Mouse (Mus musculus) liver, postnatal 0 days (tissue): ENCODE measurements around the gene Dnlz. TPM values are rescaled to one million over a fixed set of nuclear protein-coding genes. Genes with fewer than 3 reads are reported as not detected.

Experiments used
- ATAC-seq: fragments of 200-750 bp; cut with Nextera tagmentation; 2 replicates; pipeline ENCODE4 v1.8.0; 2017; ENCODE audit warnings: mild to moderate bottlenecking, moderate library complexity
- DNase-seq: peaks from one replicate; pipeline ENCODE4 v3.0.0-alpha.2; 2016
- H3K27ac ChIP-seq: fragments of 300-500 bp; sonication (generic); 2 replicates; pipeline ENCODE4 v1.5.1; 2014; ENCODE audit warnings: antibody characterized with exemption, moderate library complexity, mild to moderate bottlenecking, low read depth
- H3K27me3 ChIP-seq: fragments of 300-500 bp; sonication (generic); 2 replicates; pipeline ENCODE4 v1.6.1; 2014; ENCODE audit warnings: low read length, control low read depth, mixed read lengths; ENCODE audit not compliant: insufficient read depth
- H3K36me3 ChIP-seq: fragments of 300-500 bp; sonication (generic); replicated peaks from 2 replicates; pipeline ENCODE4 v1.6.1; 2014; ENCODE audit warnings: mild to moderate bottlenecking, control low read depth, low read length, moderate library complexity, mixed read lengths; ENCODE audit not compliant: insufficient read depth
- H3K4me1 ChIP-seq: fragments of 300-500 bp; sonication (generic); 2 replicates; pipeline ENCODE4 v1.6.1; 2014; ENCODE audit warnings: antibody characterized with exemption, mild to moderate bottlenecking, control low read depth; ENCODE audit not compliant: insufficient read depth
- H3K4me2 ChIP-seq: fragments of 300-500 bp; sonication (generic); 2 replicates; pipeline ENCODE4 v1.6.1; 2014; ENCODE audit warnings: low read depth, mild to moderate bottlenecking, low read length, moderate library complexity, mixed read lengths
- H3K4me3 ChIP-seq: fragments of 300-500 bp; sonication (generic); 2 replicates; pipeline ENCODE4 v1.5.1; 2014; ENCODE audit warnings: low read depth, low read length
- H3K9ac ChIP-seq: fragments of 300-500 bp; sonication (generic); replicated peaks from 2 replicates; pipeline ENCODE4 v1.6.1; 2014; ENCODE audit warnings: mild to moderate bottlenecking, moderate library complexity
- H3K9me3 ChIP-seq: fragments of 300-500 bp; sonication (generic); 2 replicates; pipeline ENCODE4 v1.6.1; 2016; ENCODE audit warnings: mild to moderate bottlenecking, control low read depth, low read length, mixed read lengths
- CTCF ChIP-seq: sonication (generic); IDR thresholded peaks from 2 replicates; pipeline ENCODE4 v1.5.1; 2016; ENCODE audit warnings: antibody characterized with exemption, low read depth
- EP300 ChIP-seq: IDR thresholded peaks from 2 replicates; pipeline ENCODE4 v1.6.1; 2016; ENCODE audit warnings: antibody characterized with exemption, low read depth, mild to moderate bottlenecking
- whole genome bisulfite sequencing: fragments of 180-500 bp; shearing (Covaris S2); extraction: QIAGEN DNeasy Blood & Tissue Kit; methylation state at CpG from one replicate; pipeline ENCODE4 v1.1.7; 2014; ENCODE audit not compliant: insufficient replicate concordance; 5-methylcytosine and 5-hydroxymethylcytosine counted together
- polyA plus RNA-seq: library from polyadenylated mRNA; unstranded; fragments of >200 nt; fragmentation: Nextera tagmentation; extraction: Ambion mirVana; gene quantifications from 2 replicates; pipeline ENCODE4 v1.2.1, GENCODE M21; 2015

Gene Dnlz
- 7.5 and 7.9 TPM in 2 replicates for polyA plus RNA-seq

DNA sequence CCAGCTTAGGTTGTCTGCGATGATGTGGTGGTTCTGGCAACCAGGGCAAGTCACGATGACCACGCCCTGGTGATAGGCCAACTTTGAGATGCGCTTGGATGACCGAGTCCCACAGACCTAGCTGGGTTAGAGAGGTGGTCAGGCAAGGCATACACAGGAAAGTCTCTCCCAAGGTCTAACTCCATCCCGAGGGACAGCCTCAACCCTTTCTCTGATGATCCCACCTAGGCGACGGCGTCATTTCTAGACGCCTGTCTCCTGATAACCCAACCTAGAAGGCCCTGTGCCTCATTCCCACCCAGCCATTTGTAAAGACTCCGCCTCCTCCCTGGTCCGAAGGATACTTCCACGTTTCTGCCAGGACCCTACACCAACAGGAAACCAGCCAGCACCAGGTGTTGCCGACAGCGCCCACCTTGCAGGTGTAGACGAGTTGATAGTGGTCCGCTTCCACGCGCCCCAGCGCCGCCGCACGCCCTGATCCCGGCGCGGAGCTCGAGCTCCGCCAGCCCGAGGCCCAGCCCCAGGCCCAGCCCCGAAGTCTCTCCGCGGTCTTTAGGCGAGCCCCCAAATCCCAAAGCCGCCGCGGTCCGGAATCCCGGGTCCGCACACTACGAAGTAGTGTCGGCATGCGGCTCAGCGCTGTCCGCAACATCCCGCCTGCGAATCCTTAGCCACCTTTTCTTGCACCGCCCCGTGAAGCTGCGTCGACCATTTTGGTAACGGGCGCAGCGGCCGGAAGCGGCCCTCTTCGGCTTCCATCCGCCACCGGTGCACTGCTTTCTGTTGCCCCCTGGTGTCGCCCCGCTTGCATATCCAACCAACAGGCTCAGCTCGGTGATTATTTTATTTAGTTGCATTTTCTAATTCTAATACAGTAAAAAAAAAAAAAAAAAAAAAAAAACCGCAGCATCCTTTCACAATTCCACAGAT lies at the start of gene Dnlz:
TSS of gene Dnlz (minus strand) at position 753 of the 933 bp plus-strand sequence.
- TF ChIP-seq EP300: no peak; the same call in 1 of the 2 replicates
- TF ChIP-seq CTCF: peak; percentile 82
- Histone ChIP-seq H3K4me1 (peaks cover 16% of the 10 kb centered on the region), H3K36me3 (peaks cover 4% of the 10 kb centered on the region), H3K27me3 (no peaks in the 10 kb centered on the region), H3K4me2 (peak within 1 kb of the TSS; percentile 97), H3K4me3 (peak within 1 kb of the TSS; percentile 78), H3K9me3 (no peaks in the 10 kb centered on the region), H3K9ac (peak within 1 kb of the TSS; percentile 92), H3K27ac (peak within 1 kb of the TSS; percentile 85)
- DNase-seq: peak; percentile 93
- ATAC-seq: peak; percentile 90
- 1% methylated on average over 62 of the region's 62 CpGs for WGBS

GRCm38 (mm10) chr2:26401023-26401422 lies 49.1 kb upstream of the Dnlz start:
- DNase-seq (no peak), ATAC-seq (no peak)
- Histone ChIP-seq H3K9ac (no peak overlapping the region), H3K36me3 (peaks cover 55% of the 10 kb centered on the region), H3K9me3 (no peaks in the 10 kb centered on the region), H3K27ac (no peak overlapping the region), H3K27me3 (no peaks in the 10 kb centered on the region), H3K4me2 (no peak overlapping the region), H3K4me3 (no peak overlapping the region), H3K4me1 (peaks cover 3% of the 10 kb centered on the region)
- TF ChIP-seq EP300 (no peak), CTCF (no peak)
- WGBS: 79% methylated on average over 4 of the region's 4 CpGs

GRCm38 (mm10) chr2:26400296-26400695 lies 48.4 kb upstream of the Dnlz start:
- no peak for TF ChIP-seq CTCF
- TF ChIP-seq EP300: no peak
- Histone ChIP-seq H3K36me3 (peaks cover 62% of the 10 kb centered on the region), H3K4me2 (no peak overlapping the region), H3K27me3 (no peaks in the 10 kb centered on the region), H3K4me1 (no peaks in the 10 kb centered on the region), H3K9me3 (no peaks in the 10 kb centered on the region), H3K27ac (no peak overlapping the region), H3K9ac (no peak overlapping the region), H3K4me3 (no peak overlapping the region)
- WGBS: 86% methylated on average over 5 of the region's 5 CpGs
- ATAC-seq: no peak
- DNase-seq: no peak

DNA sequence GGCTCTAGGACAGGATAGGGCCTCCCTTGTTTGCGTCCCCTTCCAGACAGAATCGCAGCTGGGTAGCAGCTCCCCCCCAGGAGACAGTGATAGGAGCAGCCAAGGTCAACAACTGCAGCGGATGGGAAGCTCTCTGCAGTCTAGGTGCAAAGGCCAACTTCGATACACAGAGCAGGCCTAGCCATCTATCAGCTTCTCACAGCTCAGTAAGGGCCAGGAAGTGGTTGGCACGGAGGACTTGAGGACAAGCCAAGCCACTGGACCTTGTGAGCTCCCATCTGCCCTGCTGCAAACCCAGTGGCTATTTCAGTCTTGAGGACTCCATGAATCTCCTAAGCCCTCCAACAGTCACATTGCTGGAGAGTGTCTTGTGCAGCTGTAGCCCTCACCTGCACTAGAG lies 47.7 kb upstream of the Dnlz start:
- WGBS: 51% methylated on average over 5 of the region's 5 CpGs
- Histone ChIP-seq H3K4me3 (no peak overlapping the region), H3K4me2 (no peak overlapping the region), H3K27me3 (no peaks in the 10 kb centered on the region), H3K9ac (no peak overlapping the region), H3K9me3 (no peaks in the 10 kb centered on the region), H3K27ac (no peak overlapping the region), H3K4me1 (no peaks in the 10 kb centered on the region), H3K36me3 (peaks cover 69% of the 10 kb centered on the region)
- peak; percentile 74 for ATAC-seq
- TF ChIP-seq EP300 (no peak), CTCF (no peak)
- DNase-seq: no peak

DNA sequence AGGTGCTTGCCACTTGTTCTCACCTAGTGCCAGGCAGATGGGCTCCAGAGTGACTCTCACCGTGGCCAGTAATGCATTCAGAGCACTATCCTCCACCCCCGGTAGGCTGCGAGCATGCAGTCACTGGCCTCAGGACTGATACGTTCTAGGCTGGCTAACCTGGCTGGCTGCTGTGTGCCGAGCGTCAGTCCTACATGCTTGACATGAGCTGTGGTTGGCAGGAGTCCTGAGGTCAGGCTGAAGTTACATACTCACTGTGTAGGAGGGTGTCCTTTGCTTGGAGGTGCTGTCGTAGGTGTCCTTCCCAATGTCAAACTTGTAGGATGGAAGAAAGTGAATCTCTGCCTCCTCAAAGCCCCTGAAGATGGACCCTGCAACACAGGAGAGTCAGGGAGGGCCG lies 47.1 kb upstream of the Dnlz start:
- H3K9me3 ChIP-seq: no peaks in the 10 kb centered on the region
- no peak overlapping the region for H3K9ac ChIP-seq
- no peaks in the 10 kb centered on the region for H3K27me3 ChIP-seq
- H3K4me1 ChIP-seq: no peaks in the 10 kb centered on the region
- H3K27ac ChIP-seq: no peak overlapping the region
- H3K36me3 ChIP-seq: peaks cover 75% of the 10 kb centered on the region
- H3K4me3 ChIP-seq: no peak overlapping the region
- H3K4me2 ChIP-seq: no peak overlapping the region
- DNase-seq (no peak), ATAC-seq (no peak)
- TF ChIP-seq CTCF (no peak), EP300 (no peak)
- WGBS: 80% methylated on average over 8 of the region's 8 CpGs

- H3K27ac ChIP-seq: no peak overlapping the region
- no peak overlapping the region for H3K9ac ChIP-seq
- ATAC-seq (no peak), DNase-seq (no peak)
- H3K9me3 ChIP-seq: no peaks in the 10 kb centered on the region
- H3K4me3 ChIP-seq: no peak overlapping the region
- WGBS: 88% methylated on average over 6 of the region's 6 CpGs
- H3K4me2 ChIP-seq: no peak overlapping the region
- peaks cover 70% of the 10 kb centered on the region for H3K36me3 ChIP-seq
- H3K4me1 ChIP-seq: peaks cover 13% of the 10 kb centered on the region
- H3K27me3 ChIP-seq: no peaks in the 10 kb centered on the region
- TF ChIP-seq CTCF: no peak
- no peak for TF ChIP-seq EP300
These were observed 39.7 kb upstream of the Dnlz start for GRCm38 (mm10) chr2:26391617-26392016.
